Mouse (Mus musculus) thymus, postnatal 36 days (tissue): Measurements from ENCODE around the gene Vav2.

ENCODE experiments used
- DNase-seq, 2 experiments: peaks; one replicate each; pipeline ENCODE4 v3.0.0; 2022; ENCODE audit warnings: mixed read lengths in 2 of 2

Gene Vav2

GRCm38 (mm10) chr2:27312500-27312899 is 114.3 kb downstream of the Vav2 start:
- DNase-seq: no peak

DNA sequence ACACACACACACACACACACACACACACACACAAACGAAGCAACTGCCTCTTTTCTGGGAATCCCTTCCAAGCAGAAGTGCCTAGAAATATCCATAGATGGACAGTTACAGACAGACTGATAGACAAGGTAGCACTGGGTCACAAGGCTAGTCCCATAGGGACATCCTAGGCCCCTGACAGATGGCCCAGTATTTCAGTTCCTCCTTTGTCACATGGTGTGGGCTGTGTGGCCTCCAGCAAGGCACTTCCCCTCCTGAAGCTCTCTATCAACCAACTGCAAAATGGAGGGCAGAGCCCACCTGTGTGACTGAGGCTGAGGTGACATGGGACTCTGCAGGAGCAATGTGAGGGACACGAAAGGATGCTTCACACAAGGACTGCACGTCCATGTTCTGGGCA is 115.2 kb downstream of the Vav2 start:
- no peak for DNase-seq

DNA sequence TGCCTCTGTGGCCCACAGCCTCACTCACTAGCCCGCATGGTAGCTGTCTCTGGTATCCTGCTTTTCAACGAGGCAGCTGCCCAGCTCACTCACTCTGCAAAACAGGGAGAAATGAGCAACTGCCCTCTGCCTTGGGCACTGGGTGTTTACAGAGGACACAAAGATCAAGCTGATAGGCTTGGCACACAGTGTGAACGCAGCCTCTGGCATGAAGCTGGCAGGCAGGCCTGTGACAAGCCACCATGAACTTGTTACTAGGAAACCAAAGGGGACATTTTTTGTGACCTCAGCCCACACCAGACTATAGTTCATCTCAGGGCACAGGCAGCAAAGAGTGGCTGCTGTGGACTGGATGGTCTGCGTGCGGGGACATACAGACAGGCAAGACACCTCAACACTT is 115.9 kb downstream of the Vav2 start:
- DNase-seq: no peak

DNA sequence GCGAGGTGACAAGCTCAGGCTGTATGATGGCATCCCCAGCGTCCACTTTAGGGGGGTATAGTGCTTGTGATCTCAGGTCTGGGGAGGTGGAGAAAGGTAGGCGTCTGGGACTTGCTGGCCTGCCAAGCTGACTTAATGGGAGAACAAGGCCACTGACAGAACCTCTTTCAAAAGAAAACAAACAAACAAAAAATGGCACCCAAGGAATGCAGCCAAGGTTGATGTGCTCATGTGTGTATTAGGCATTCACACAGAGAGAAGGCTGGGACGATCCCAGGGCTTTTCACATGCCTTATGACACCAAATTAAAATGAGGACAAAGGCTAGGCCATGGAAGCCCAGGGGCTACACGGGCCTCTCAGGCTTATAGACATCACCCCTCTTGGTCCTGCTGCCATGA is 116.6 kb downstream of the Vav2 start:
- no peak for DNase-seq

DNA sequence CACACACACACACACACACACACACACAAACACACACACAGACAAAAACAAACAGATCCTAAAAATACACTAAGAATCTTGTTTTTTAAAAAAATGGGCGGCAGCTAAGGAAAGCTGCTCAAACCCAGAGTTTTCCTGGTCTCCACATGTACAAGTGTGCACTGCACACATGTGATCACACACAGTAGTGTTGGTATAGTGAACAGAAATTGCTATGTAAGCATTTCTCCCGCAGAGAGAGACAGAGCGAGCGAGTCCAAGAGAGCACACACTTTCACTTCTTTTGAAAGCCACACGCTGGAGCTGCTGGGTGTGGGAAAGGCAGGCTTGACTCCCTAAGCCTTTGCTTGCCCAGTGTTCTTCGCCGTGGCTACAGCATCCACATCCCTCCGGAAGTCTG is 120.2 kb downstream of the Vav2 start:
- DNase-seq: no peak

GRCm38 (mm10) chr2:27304741-27305140 is 122.1 kb downstream of the Vav2 start:
- DNase-seq: no peak

GRCm38 (mm10) chr2:27304074-27304473 is 122.8 kb downstream of the Vav2 start:
- DNase-seq: no peak

GRCm38 (mm10) chr2:27301444-27302111 is 125.3 kb downstream of the Vav2 start:
- DNase-seq: no peak

DNA sequence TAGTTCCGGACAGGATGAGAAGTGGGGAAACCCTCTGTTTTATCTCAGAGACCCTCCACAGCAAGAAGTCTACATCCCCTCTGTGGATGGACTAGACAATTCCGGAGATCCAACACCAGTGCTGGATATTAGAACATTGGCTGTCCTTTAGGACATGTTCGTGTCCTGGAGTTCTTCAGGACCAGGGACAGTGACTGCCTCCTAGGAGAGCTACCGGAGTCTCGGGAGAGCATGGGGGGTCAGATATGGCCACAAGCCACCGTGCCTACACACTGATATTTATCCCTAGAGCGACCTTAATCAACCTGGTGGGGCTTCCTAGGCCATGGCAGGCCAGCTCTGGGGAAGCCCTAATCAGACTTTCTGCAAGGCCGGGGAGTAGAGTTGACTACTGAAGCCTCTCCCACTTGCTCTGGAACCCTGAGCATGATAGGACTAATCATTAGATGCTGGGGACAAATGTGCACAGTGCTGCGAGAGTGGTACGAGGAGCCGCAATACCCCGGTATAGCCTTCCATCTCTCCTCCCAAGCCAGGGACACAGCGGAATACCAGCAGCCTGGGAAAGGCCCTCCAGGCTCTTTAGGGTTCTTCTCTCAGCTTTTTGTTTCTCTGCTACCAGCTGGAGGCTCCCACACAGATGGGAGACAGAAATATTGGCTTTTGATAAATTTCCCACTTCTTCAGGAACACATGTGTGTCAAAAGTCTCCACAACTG is 125.9 kb downstream of the Vav2 start:
- no peak for DNase-seq

- peak; percentile 66 to 76 for DNase-seq
Observed at GRCm38 (mm10) chr2:27296656-27297406, 130.0 kb downstream of the Vav2 start.

DNA sequence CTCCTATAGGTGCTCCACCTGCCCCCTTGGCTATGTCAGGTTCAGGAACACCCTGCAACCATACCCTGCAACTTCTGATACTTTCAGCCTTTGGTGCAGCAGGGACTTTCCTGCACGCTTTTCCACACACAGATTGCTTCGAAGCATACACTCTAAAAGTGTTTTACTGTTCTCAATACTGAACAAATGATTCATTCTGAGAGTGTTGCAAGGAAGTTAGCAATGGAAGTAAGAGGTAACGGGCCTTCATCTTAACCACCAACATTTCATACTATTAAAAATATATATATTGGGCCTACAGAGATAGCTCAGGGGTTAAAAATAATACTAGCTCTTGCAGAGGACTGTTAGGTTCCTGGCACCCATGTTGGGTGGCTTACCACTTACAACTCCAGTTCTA is 132.1 kb downstream of the Vav2 start:
- no peak for DNase-seq

- DNase-seq: peak; percentile 76 to 80
Observed at GRCm38 (mm10) chr2:27289019-27289418, 137.8 kb downstream of the Vav2 start.

DNA sequence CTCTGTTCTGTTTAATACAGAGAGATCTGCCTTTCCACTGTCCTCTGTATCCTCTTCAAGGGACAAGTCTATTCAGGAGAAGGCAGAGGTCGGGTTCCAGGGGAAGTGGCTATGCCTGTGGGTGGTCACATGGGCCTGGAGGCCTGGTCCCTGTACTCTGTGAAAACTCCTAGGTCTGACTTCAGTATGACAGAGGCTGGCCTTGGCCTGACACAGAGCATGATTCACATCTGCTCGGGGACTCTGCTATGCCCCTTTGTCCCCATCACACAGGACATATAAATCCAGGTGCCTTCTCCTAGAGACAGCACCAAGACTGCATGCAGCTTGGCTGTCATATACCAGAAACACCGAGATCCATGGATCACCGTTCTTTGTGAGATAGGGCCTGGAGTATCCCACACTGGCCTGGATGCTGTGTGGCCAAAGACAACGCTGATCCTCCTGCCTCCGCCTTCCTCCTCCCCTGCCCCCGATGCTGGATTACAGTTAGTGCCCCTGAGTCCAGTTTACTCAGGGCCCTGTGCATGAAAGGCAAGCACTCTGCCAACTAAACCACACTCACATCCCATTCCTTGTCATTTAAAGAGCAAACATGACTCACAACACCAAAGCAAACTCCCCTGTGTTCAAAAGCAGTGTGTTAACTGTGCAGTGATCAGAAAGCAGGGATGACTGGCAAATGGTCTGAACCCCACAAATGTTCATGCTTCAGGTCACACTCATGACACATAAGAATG is 139.7 kb downstream of the Vav2 start:
- DNase-seq: no peak

DNA sequence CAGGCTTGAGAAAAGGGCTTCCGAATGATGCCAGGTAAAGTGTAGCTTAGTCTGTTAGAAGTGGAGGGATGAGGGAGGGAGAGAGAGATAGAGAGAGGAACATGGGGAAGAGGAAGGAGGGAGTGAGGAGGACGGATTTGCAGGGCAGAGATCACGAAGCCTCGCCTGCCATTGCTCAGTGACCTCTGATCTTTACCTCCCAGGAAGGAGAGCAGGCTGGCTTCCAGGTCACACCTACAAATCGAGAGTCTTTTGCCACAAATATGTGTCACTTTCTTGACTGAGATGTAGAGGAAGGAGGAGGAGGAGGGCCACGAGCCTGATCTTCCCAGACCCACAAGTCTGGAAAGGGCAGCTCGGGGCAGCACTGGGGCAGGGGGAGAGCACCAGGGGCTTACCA is 142.4 kb downstream of the Vav2 start:
- no peak for DNase-seq

GRCm38 (mm10) chr2:27281771-27282170 is 145.1 kb downstream of the Vav2 start:
- no peak for DNase-seq

GRCm38 (mm10) chr2:27280920-27281611 is 145.8 kb downstream of the Vav2 start:
- peak; percentile 60 to 69 for DNase-seq

- DNase-seq: no peak
Observed at GRCm38 (mm10) chr2:27278859-27279258, 148.0 kb downstream of the Vav2 start.

- no peak for DNase-seq
Observed at GRCm38 (mm10) chr2:27268325-27268724, 158.5 kb downstream of the Vav2 start.

DNA sequence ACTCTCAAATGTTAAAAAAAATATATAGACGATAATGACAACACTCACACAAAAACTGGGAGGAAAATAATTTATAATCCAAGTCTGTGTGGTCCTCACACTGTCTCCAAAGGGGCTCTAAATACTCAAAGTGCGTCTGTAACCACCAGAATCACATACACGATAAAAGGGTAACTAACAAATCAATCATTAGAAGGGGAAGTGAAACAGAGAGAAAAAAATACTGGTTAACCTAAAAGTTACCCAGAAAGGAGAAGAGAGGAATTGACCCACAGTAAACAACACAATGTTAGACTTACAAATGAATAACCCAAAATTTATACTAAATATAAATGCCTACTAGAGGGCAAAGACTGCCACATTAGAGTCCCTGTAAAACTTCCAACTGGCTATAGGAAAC is 161.0 kb downstream of the Vav2 start:
- DNase-seq: no peak

DNA sequence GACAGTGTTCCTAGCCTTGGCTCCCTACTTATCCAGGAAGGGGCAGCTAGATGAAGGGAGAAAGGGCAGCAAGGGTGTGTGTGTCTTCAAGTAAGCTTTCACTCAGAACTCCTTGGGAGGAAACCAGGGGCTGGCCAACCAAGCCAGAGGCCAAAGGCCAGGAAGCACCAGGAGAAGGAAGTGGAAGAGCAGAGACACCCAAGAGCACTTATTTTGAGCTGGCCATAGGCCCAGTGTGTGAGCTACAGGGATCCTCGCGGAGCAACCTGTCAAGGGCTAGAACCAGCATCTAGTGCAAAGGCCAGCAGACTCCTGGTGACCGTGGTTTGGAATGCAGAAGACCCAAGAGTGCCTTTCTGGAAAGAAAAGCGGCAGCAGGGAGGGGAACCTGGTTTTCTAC is 163.8 kb downstream of the Vav2 start:
- DNase-seq: no peak

GRCm38 (mm10) chr2:27251434-27251833 is 175.4 kb downstream of the Vav2 start:
- DNase-seq: no peak

- no peak for DNase-seq
Observed at GRCm38 (mm10) chr2:27248211-27248610, 178.6 kb downstream of the Vav2 start, which contains the start of gene Sardh. Gene Sardh (minus strand): TSS chr2:27248337.

GRCm38 (mm10) chr2:27247487-27247863 is 179.4 kb downstream of the Vav2 start:
- no peak for DNase-seq
